Mouse (Mus musculus) thymus, adult 2 months (tissue): Measurements from ENCODE around the gene Tal1.

ENCODE experiments used
- CTCF ChIP-seq: fragments of 200-500 bp; IDR thresholded peaks from 2 replicates; pipeline ENCODE4 v1.5.1; 2012; ENCODE audit warnings: mild to moderate bottlenecking, control low read depth, low read length, moderate library complexity, borderline replicate concordance; ENCODE audit not compliant: control insufficient read depth, poor library complexity, insufficient read depth; ENCODE audit errors: extremely low read depth
- POLR2A ChIP-seq: fragments of 200-500 bp; IDR thresholded peaks from 2 replicates; pipeline ENCODE4 v1.6.1; 2012; ENCODE audit warnings: mild to moderate bottlenecking, low read length, control low read depth, moderate library complexity; ENCODE audit not compliant: control insufficient read depth, poor library complexity, insufficient read depth; ENCODE audit errors: extremely low read depth

DNA sequence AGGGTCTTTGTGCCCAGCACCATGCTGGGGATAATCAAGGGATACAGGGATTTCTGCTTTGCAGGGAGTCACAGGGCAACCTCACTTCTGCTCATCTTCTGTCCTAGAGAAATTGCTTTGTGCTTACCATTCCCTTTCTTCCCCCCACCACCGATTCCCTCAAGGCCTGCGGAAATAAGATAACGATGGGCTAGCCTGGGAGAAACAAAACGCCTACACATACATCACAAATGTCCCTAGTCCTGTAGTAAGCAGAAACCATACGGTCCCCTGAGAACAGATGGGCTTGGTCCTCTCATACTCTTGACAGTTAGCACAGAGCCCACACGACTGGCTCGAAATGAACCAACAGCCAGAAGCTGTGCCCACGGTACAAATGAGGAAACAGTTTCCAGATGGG lies 8.0 kb upstream of the Tal1 start:
- no peak for TF ChIP-seq CTCF
- TF ChIP-seq POLR2A, result no peak
